Mouse (Mus musculus): ENCODE measurements at regions not wholly inside any gene's neighbourhood (a gene's known extent, or its start where the extent isn't known, plus 50 kb on each side); places are given as distances from the start of the nearest gene placed in this dataset.

DNA sequence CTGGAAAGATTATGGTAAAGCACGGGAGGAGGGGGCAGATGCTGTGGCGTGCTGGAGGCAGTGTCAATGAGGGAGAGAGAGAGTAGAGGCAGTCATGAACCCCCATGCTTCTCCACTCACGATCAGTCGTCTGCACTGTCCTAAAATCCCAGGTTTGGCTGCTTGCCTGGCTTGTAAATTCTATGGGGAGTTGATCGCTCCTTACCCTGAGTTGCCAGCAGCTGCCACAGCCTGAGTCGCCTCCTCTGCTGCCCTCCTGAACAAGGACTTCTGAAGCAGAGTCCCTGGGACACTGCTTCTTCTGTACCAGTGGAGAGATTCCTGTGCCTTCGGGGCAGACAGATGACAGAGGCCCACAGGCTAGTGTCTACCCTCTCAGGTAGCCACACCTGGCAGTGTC is 52.1 kb upstream of the Kcnk12 start:
- ATAC-seq (no peak), DNase-seq (no peak)
- H3K4me3 ChIP-seq (ENCODE audit: low read depth, low read length), result no peak overlapping the region
- no peaks in the 10 kb centered on the region for H3K36me3 ChIP-seq (replicated peaks; ENCODE audit: insufficient read depth, low read length)
- TF ChIP-seq CTCF (IDR thresholded peaks at IDR 0.05; ENCODE audit: low read depth) (no peak), EP300 (IDR thresholded peaks at IDR 0.05; ENCODE audit: low read depth) (no peak)
- H3K4me2 ChIP-seq (ENCODE audit: low read depth, low read length), result no peak overlapping the region
- 68% methylated on average over 7 of the region's 7 CpGs for WGBS (ENCODE audit: insufficient replicate concordance)
- H3K9me3 ChIP-seq (ENCODE audit: low read length), result peaks cover 2% of the 10 kb centered on the region; the same call in 1 of the 2 replicates
- H3K9ac ChIP-seq (replicated peaks), result no peak overlapping the region
- no peaks in the 10 kb centered on the region for H3K4me1 ChIP-seq (ENCODE audit: insufficient read depth)
- no peak overlapping the region for H3K27ac ChIP-seq (ENCODE audit: low read depth)
- H3K27me3 ChIP-seq (ENCODE audit: insufficient read depth, low read length), result no peaks in the 10 kb centered on the region

DNA sequence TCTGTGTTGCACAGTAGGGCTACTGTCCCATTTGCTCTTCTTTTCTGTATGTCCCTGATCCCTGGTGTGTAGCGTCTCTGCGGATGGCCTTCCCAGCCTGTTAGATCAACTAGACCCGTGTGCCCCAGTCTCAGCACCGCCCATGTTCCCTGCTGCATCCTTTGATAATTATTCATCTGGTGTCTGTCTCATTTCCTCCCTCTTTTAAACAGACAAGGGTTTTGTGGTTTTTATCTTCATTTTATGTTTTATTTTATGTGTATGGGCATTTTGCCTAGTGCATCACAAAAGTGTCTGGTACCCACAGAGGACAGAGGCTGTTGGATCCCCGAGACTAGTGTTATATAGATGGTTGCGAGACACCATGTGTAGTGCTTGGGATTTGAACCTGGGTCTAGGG is 51.6 kb upstream of the Kcnk12 start:
- WGBS (ENCODE audit: insufficient replicate concordance), result 64% methylated on average over 6 of the region's 6 CpGs
- DNase-seq (no peak), ATAC-seq (no peak)
- no peaks in the 10 kb centered on the region for H3K4me1 ChIP-seq (ENCODE audit: insufficient read depth)
- H3K36me3 ChIP-seq (replicated peaks; ENCODE audit: insufficient read depth, low read length), result no peaks in the 10 kb centered on the region
- H3K27me3 ChIP-seq (ENCODE audit: insufficient read depth, low read length), result no peaks in the 10 kb centered on the region
- H3K9me3 ChIP-seq (ENCODE audit: low read length), result peaks cover 1% of the 10 kb centered on the region; the same call in 1 of the 2 replicates
- H3K4me3 ChIP-seq (ENCODE audit: low read depth, low read length), result no peak overlapping the region
- H3K27ac ChIP-seq (ENCODE audit: low read depth), result no peak overlapping the region
- H3K4me2 ChIP-seq (ENCODE audit: low read depth, low read length), result no peak overlapping the region
- TF ChIP-seq CTCF (IDR thresholded peaks at IDR 0.05; ENCODE audit: low read depth), result no peak
- TF ChIP-seq EP300 (IDR thresholded peaks at IDR 0.05; ENCODE audit: low read depth), result no peak
- no peak overlapping the region for H3K9ac ChIP-seq (replicated peaks)

DNA sequence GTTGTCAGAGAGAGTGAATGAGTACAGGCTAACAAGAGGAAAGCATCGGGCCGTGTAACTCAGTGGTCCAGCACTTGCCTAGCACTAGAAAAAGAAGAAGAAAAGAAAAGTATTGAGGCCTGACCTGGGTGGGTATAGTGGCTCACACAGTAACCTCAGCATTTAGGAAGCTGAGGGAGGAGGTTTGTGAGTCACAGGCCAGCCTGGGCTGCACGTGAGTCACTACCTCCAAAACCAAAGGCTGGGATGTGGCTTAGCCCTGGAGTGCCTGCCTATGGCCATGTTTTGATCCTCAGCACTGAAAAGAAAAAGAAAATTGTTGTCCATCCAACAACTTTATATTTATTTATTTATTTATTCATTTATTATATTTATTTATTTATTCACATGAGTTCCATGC is 51.2 kb upstream of the Kcnk12 start:
- WGBS (ENCODE audit: insufficient replicate concordance), result 59% methylated on average over 3 of the region's 3 CpGs
- no peak for ATAC-seq
- Histone ChIP-seq H3K4me3 (ENCODE audit: low read depth, low read length) (no peak overlapping the region), H3K4me1 (ENCODE audit: insufficient read depth) (no peaks in the 10 kb centered on the region), H3K36me3 (replicated peaks; ENCODE audit: insufficient read depth, low read length) (no peaks in the 10 kb centered on the region), H3K27me3 (ENCODE audit: insufficient read depth, low read length) (no peaks in the 10 kb centered on the region), H3K4me2 (ENCODE audit: low read depth, low read length) (no peak overlapping the region), H3K9ac (replicated peaks) (no peak overlapping the region), H3K27ac (ENCODE audit: low read depth) (no peak overlapping the region), H3K9me3 (ENCODE audit: low read length) (no peaks in the 10 kb centered on the region; the same call in 1 of the 2 replicates)
- no peak for TF ChIP-seq CTCF (IDR thresholded peaks at IDR 0.05; ENCODE audit: low read depth)
- no peak for TF ChIP-seq EP300 (IDR thresholded peaks at IDR 0.05; ENCODE audit: low read depth)
- DNase-seq, result no peak

Measured in liver, postnatal 0 days (tissue).